Mouse (Mus musculus): ENCODE data around the gene Tef.

GRCm38 (mm10) chr15:81830530-81830929 is 28.3 kb downstream of the Tef start:
- no peak for TF ChIP-seq CTCF (IDR thresholded peaks at IDR 0.05)
- TF ChIP-seq POLR2A (IDR thresholded peaks at IDR 0.05; ENCODE audit: insufficient read depth, low read depth, low read length) = no peak
- TF ChIP-seq EP300 (IDR thresholded peaks at IDR 0.05; ENCODE audit: insufficient read depth, low read depth, low read length) = no peak
